Mouse (Mus musculus): ENCODE measurements around the gene Enpp6. TPM values are rescaled to one million over a fixed set of nuclear protein-coding genes. Genes with fewer than 3 reads are reported as not detected.

Enpp6 gene
- total and polyA plus RNA-seq, 2 experiments, result 1.0 to 1.7 TPM

- Histone ChIP-seq H3K36me3 (ENCODE audit: control insufficient read depth, insufficient read depth, low read length) (no peaks in the 10 kb centered on the region), H3K79me2 (ENCODE audit: control insufficient read depth, insufficient read depth, low read length) (no peaks in the 10 kb centered on the region), H3K27ac (replicated peaks; ENCODE audit: insufficient read depth, low read depth, low read length) (no peak overlapping the region), H3K4me3 (ENCODE audit: insufficient read depth, low read depth, low read length) (no peak overlapping the region), H3K27me3 (ENCODE audit: control insufficient read depth, insufficient read depth, low read length) (no peaks in the 10 kb centered on the region), H3K4me1 (ENCODE audit: control insufficient read depth, insufficient read depth, low read length) (no peaks in the 10 kb centered on the region), H3K9ac (ENCODE audit: low read depth, low read length) (no peak overlapping the region)
- 64% methylated on average over 8 of the region's 8 CpGs for WGBS
- no peak for TF ChIP-seq CTCF (IDR thresholded peaks at IDR 0.05; ENCODE audit: low read depth, low read length)
- no peak for TF ChIP-seq POLR2A (IDR thresholded peaks at IDR 0.05; ENCODE audit: extremely low read depth, insufficient read depth, low read length)
- no peak for DNase-seq (ENCODE audit: extremely low read depth, low read depth, low spot score)
Observed at GRCm38 (mm10) chr8:46963619-46964145, 23.0 kb upstream of the Enpp6 start.

- no peak overlapping the region for H3K27ac ChIP-seq (replicated peaks; ENCODE audit: insufficient read depth, low read depth, low read length)
- WGBS, result 71% methylated on average over 14 of the region's 14 CpGs
- TF ChIP-seq CTCF (IDR thresholded peaks at IDR 0.05; ENCODE audit: low read depth, low read length), result no peak
- no peak for TF ChIP-seq POLR2A (IDR thresholded peaks at IDR 0.05; ENCODE audit: extremely low read depth, insufficient read depth, low read length)
- no peak overlapping the region for H3K9ac ChIP-seq (ENCODE audit: low read depth, low read length)
- DNase-seq (ENCODE audit: extremely low read depth, low read depth, low spot score), result no peak
- H3K36me3 ChIP-seq (ENCODE audit: control insufficient read depth, insufficient read depth, low read length), result no peaks in the 10 kb centered on the region
- no peaks in the 10 kb centered on the region for H3K4me1 ChIP-seq (ENCODE audit: control insufficient read depth, insufficient read depth, low read length)
- H3K79me2 ChIP-seq (ENCODE audit: control insufficient read depth, insufficient read depth, low read length), result no peaks in the 10 kb centered on the region
- H3K4me3 ChIP-seq (ENCODE audit: insufficient read depth, low read depth, low read length), result no peak overlapping the region
- H3K27me3 ChIP-seq (ENCODE audit: control insufficient read depth, insufficient read depth, low read length), result no peaks in the 10 kb centered on the region
Observed at GRCm38 (mm10) chr8:46965812-46966211, 20.9 kb upstream of the Enpp6 start.

- WGBS, result 94% methylated on average over 3 of the region's 3 CpGs
- Histone ChIP-seq H3K27me3 (ENCODE audit: control insufficient read depth, insufficient read depth, low read length) (no peaks in the 10 kb centered on the region), H3K9ac (ENCODE audit: low read depth, low read length) (no peak overlapping the region), H3K79me2 (ENCODE audit: control insufficient read depth, insufficient read depth, low read length) (no peaks in the 10 kb centered on the region), H3K36me3 (ENCODE audit: control insufficient read depth, insufficient read depth, low read length) (no peaks in the 10 kb centered on the region), H3K4me3 (ENCODE audit: insufficient read depth, low read depth, low read length) (no peak overlapping the region), H3K27ac (replicated peaks; ENCODE audit: insufficient read depth, low read depth, low read length) (no peak overlapping the region), H3K4me1 (ENCODE audit: control insufficient read depth, insufficient read depth, low read length) (no peaks in the 10 kb centered on the region)
- no peak for TF ChIP-seq CTCF (IDR thresholded peaks at IDR 0.05; ENCODE audit: low read depth, low read length)
- no peak for TF ChIP-seq POLR2A (IDR thresholded peaks at IDR 0.05; ENCODE audit: extremely low read depth, insufficient read depth, low read length)
- DNase-seq (ENCODE audit: extremely low read depth, low read depth, low spot score), result no peak
Observed at GRCm38 (mm10) chr8:46968721-46969120, 18.0 kb upstream of the Enpp6 start.

- no peaks in the 10 kb centered on the region for H3K79me2 ChIP-seq (ENCODE audit: control insufficient read depth, insufficient read depth, low read length)
- no peak overlapping the region for H3K27ac ChIP-seq (replicated peaks; ENCODE audit: insufficient read depth, low read depth, low read length)
- no peak overlapping the region for H3K4me3 ChIP-seq (ENCODE audit: insufficient read depth, low read depth, low read length)
- H3K27me3 ChIP-seq (ENCODE audit: control insufficient read depth, insufficient read depth, low read length), result no peaks in the 10 kb centered on the region
- no peak overlapping the region for H3K9ac ChIP-seq (ENCODE audit: low read depth, low read length)
- peak; percentile 12 for DNase-seq (ENCODE audit: extremely low read depth, low read depth, low spot score)
- H3K36me3 ChIP-seq (ENCODE audit: control insufficient read depth, insufficient read depth, low read length), result no peaks in the 10 kb centered on the region
- H3K4me1 ChIP-seq (ENCODE audit: control insufficient read depth, insufficient read depth, low read length), result no peaks in the 10 kb centered on the region
- TF ChIP-seq CTCF (IDR thresholded peaks at IDR 0.05; ENCODE audit: low read depth, low read length) (no peak), POLR2A (IDR thresholded peaks at IDR 0.05; ENCODE audit: extremely low read depth, insufficient read depth, low read length) (no peak)
- WGBS, result 70% methylated on average over 2 of the region's 2 CpGs
Observed at GRCm38 (mm10) chr8:46969386-46969785, 17.3 kb upstream of the Enpp6 start.

- Histone ChIP-seq H3K36me3 (ENCODE audit: control insufficient read depth, insufficient read depth, low read length) (no peaks in the 10 kb centered on the region), H3K4me3 (ENCODE audit: insufficient read depth, low read depth, low read length) (no peak overlapping the region), H3K27ac (replicated peaks; ENCODE audit: insufficient read depth, low read depth, low read length) (no peak overlapping the region), H3K27me3 (ENCODE audit: control insufficient read depth, insufficient read depth, low read length) (no peaks in the 10 kb centered on the region), H3K9ac (ENCODE audit: low read depth, low read length) (no peak overlapping the region), H3K4me1 (ENCODE audit: control insufficient read depth, insufficient read depth, low read length) (no peaks in the 10 kb centered on the region), H3K79me2 (ENCODE audit: control insufficient read depth, insufficient read depth, low read length) (no peaks in the 10 kb centered on the region)
- TF ChIP-seq CTCF (IDR thresholded peaks at IDR 0.05; ENCODE audit: low read depth, low read length), result no peak
- TF ChIP-seq POLR2A (IDR thresholded peaks at IDR 0.05; ENCODE audit: extremely low read depth, insufficient read depth, low read length), result no peak
- no peak for DNase-seq (ENCODE audit: extremely low read depth, low read depth, low spot score)
- 84% methylated on average over 4 of the region's 4 CpGs for WGBS
Observed at GRCm38 (mm10) chr8:46977376-46977775, 9.3 kb upstream of the Enpp6 start.

- no peak overlapping the region for H3K27ac ChIP-seq (replicated peaks; ENCODE audit: insufficient read depth, low read depth, low read length)
- no peak for DNase-seq (ENCODE audit: extremely low read depth, low read depth, low spot score)
- WGBS, result 61% methylated on average over 6 of the region's 6 CpGs
Observed at GRCm38 (mm10) chr8:46982166-46982565, 4.5 kb upstream of the Enpp6 start.

More at GRCm38 (mm10) chr8:46982166-46982565, 4.5 kb upstream of the Enpp6 start:
- no peak overlapping the region for H3K9ac ChIP-seq (ENCODE audit: low read depth, low read length)
- no peaks in the 10 kb centered on the region for H3K79me2 ChIP-seq (ENCODE audit: control insufficient read depth, insufficient read depth, low read length)
- no peaks in the 10 kb centered on the region for H3K27me3 ChIP-seq (ENCODE audit: control insufficient read depth, insufficient read depth, low read length)
- no peaks in the 10 kb centered on the region for H3K36me3 ChIP-seq (ENCODE audit: control insufficient read depth, insufficient read depth, low read length)
- no peaks in the 10 kb centered on the region for H3K4me1 ChIP-seq (ENCODE audit: control insufficient read depth, insufficient read depth, low read length)
- no peak for TF ChIP-seq CTCF (IDR thresholded peaks at IDR 0.05; ENCODE audit: low read depth, low read length)
- H3K4me3 ChIP-seq (ENCODE audit: insufficient read depth, low read depth, low read length), result no peak overlapping the region

All from liver, adult 2 months (tissue).